Mouse (Mus musculus) CH12.LX (cell line): ENCODE results near the gene Hsp90ab1. TPM values are rescaled to one million over a fixed set of nuclear protein-coding genes. Genes with fewer than 3 reads are reported as not detected.

Source experiments
- DNase-seq: peaks from one replicate; pipeline ENCODE4 v3.0.0-alpha.2; 2013; ENCODE audit errors: extremely low read depth
- H3K27ac ChIP-seq: 2 replicates; pipeline ENCODE4 v1.5.1; 2012; ENCODE audit warnings: low read depth, mild to moderate bottlenecking, control low read depth, moderate library complexity; ENCODE audit not compliant: insufficient read depth
- H3K27me3 ChIP-seq: replicated peaks from 2 replicates; pipeline ENCODE3; 2012; ENCODE audit warnings: inconsistent platforms
- H3K36me3 ChIP-seq, 2 experiments: replicated peaks in 1 of 2; 2 replicates each; pipeline versions ENCODE3 to v1.6.1; 2012; ENCODE audit warnings: inconsistent platforms in 1 of 2, low read length in 1 of 2, mild to moderate bottlenecking in 1 of 2, mixed read lengths in 1 of 2, moderate library complexity in 1 of 2; ENCODE audit not compliant: control insufficient read depth in 1 of 2, insufficient read depth in 1 of 2
- H3K4me1 ChIP-seq, 2 experiments: 2 replicates each; pipeline ENCODE4 v1.6.1; 2012; ENCODE audit warnings: inconsistent platforms in 1 of 2, moderate library complexity in 1 of 2; ENCODE audit not compliant: insufficient read depth in 2 of 2, control insufficient read depth in 1 of 2
- H3K4me2 ChIP-seq: 2 replicates; pipeline ENCODE4 v1.6.1; 2012; ENCODE audit warnings: low read depth, mild to moderate bottlenecking, control low read depth; ENCODE audit not compliant: poor library complexity, insufficient read depth, severe bottlenecking
- H3K4me3 ChIP-seq, 3 experiments: fragments of 150-350 bp in 1 of 3; sonication (generic) in 1 of 3; replicated peaks in 1 of 3; 2 replicates each; pipeline versions ENCODE3 to v1.5.1; 2011 to 2012; ENCODE audit warnings: low read depth in 2 of 3, low read length in 2 of 3, mild to moderate bottlenecking in 2 of 3, moderate library complexity in 2 of 3, control low read depth in 1 of 3, improper control_type of control experiment in 1 of 3, inconsistent platforms in 1 of 3, mixed read lengths in 1 of 3; ENCODE audit not compliant: poor library complexity in 1 of 3
- H3K79me2 ChIP-seq: replicated peaks from 2 replicates; pipeline ENCODE4 v1.6.1; 2012; ENCODE audit warnings: mild to moderate bottlenecking, moderate library complexity; ENCODE audit not compliant: control insufficient read depth, poor library complexity, insufficient read depth, severe bottlenecking; ENCODE audit errors: extremely low read depth
- H3K9ac ChIP-seq: 2 replicates; pipeline ENCODE4 v1.6.1; 2012; ENCODE audit warnings: low read depth, mild to moderate bottlenecking, control low read depth, moderate library complexity; ENCODE audit not compliant: insufficient read depth
- H3K9me3 ChIP-seq: replicated peaks from 2 replicates; pipeline ENCODE3; 2012; ENCODE audit warnings: low read length, inconsistent platforms, mixed read lengths
- CHD1 ChIP-seq: IDR thresholded peaks from 2 replicates; pipeline ENCODE4 v1.6.1; 2012; ENCODE audit warnings: low read depth, low read length, improper control_type of control experiment, inconsistent platforms
- CHD2 ChIP-seq: IDR thresholded peaks from 2 replicates; pipeline ENCODE4 v1.6.1; 2011; ENCODE audit warnings: low read length, improper control_type of control experiment
- CTCF ChIP-seq, 2 experiments: IDR thresholded peaks in 1 of 2; conservative IDR thresholded peaks in 1 of 2; 2 replicates each; pipeline ENCODE4 v1.5.1; 2011 to 2012; ENCODE audit warnings: low read depth in 2 of 2, low read length in 2 of 2, improper control_type of control experiment in 1 of 2, inconsistent platforms in 1 of 2, mild to moderate bottlenecking in 1 of 2, moderate library complexity in 1 of 2
- ELF1 ChIP-seq: IDR thresholded peaks from 2 replicates; pipeline ENCODE4 v1.6.1; 2014; ENCODE audit warnings: low read depth, mild to moderate bottlenecking, inconsistent platforms, low read length, improper control_type of control experiment
- ETS1 ChIP-seq: conservative IDR thresholded peaks from 2 replicates; pipeline ENCODE4 v1.6.1; 2012; ENCODE audit warnings: low read depth, mild to moderate bottlenecking, inconsistent platforms, low read length, improper control_type of control experiment, moderate library complexity
- GABPA ChIP-seq: IDR thresholded peaks from 2 replicates; pipeline ENCODE4 v1.6.1; 2012; ENCODE audit warnings: low read depth, low read length, improper control_type of control experiment, inconsistent platforms; ENCODE audit not compliant: insufficient replicate concordance
- HCFC1 ChIP-seq: IDR thresholded peaks from 2 replicates; pipeline ENCODE4 v1.6.1; 2012; ENCODE audit warnings: low read depth, mild to moderate bottlenecking, inconsistent platforms, low read length, improper control_type of control experiment
- MAX ChIP-seq: IDR thresholded peaks from 2 replicates; pipeline ENCODE4 v1.6.1; 2011; ENCODE audit warnings: low read length, improper control_type of control experiment
- MEF2A ChIP-seq: IDR thresholded peaks from 2 replicates; pipeline ENCODE4 v1.6.1; 2014; ENCODE audit warnings: low read depth, mild to moderate bottlenecking, inconsistent platforms, low read length, improper control_type of control experiment, borderline replicate concordance
- MYC ChIP-seq: IDR thresholded peaks from 2 replicates; pipeline ENCODE4 v1.6.1; 2011; ENCODE audit warnings: low read depth, mild to moderate bottlenecking, improper control_type of control experiment, low read length
- NELFE ChIP-seq: IDR thresholded peaks from 2 replicates; pipeline ENCODE4 v1.6.1; 2011; ENCODE audit warnings: low read depth, low read length, improper control_type of control experiment
- POLR2AphosphoS2 ChIP-seq: IDR thresholded peaks from 2 replicates; pipeline ENCODE4 v1.6.1; 2011; ENCODE audit warnings: low read depth, low read length, improper control_type of control experiment
- RAD21 ChIP-seq: IDR thresholded peaks from 2 replicates; pipeline ENCODE4 v1.6.1; 2011; ENCODE audit warnings: low read depth, mild to moderate bottlenecking, low read length, improper control_type of control experiment, moderate library complexity
- SMC3 ChIP-seq: IDR thresholded peaks from 2 replicates; pipeline ENCODE4 v1.6.1; 2011; ENCODE audit warnings: low read depth, low read length, improper control_type of control experiment
- TBP ChIP-seq: conservative IDR thresholded peaks from 2 replicates; pipeline ENCODE4 v1.6.1; 2011; ENCODE audit warnings: low read depth, low read length, improper control_type of control experiment
- TCF12 ChIP-seq: IDR thresholded peaks from 2 replicates; pipeline ENCODE4 v1.6.1; 2014; ENCODE audit warnings: low read depth, mild to moderate bottlenecking, inconsistent platforms, low read length, improper control_type of control experiment
- ZKSCAN1 ChIP-seq: IDR thresholded peaks from 2 replicates; pipeline ENCODE4 v1.6.1; 2012; ENCODE audit warnings: low read depth, inconsistent platforms, low read length, improper control_type of control experiment, borderline replicate concordance
- ZNF384 ChIP-seq: IDR thresholded peaks from 2 replicates; pipeline ENCODE4 v1.6.1; 2012; ENCODE audit warnings: low read depth, low read length, improper control_type of control experiment, inconsistent platforms
- dilution Hi-C: fragments of 300-500 bp; cut with MboI; formaldehyde crosslinking; loops from 2 replicates; pipeline ENCODE4 v1.14.3; 2020; ENCODE audit warnings: low sequenced_read_pairs; ENCODE audit not compliant: extremely low pct_unique_long_range_greater_than_20kb, extremely low pct_ligation_motif_present
- in situ Hi-C: fragments of 300-500 bp; cut with MboI; formaldehyde crosslinking; loops from 3 replicates; pipeline ENCODE4 v1.14.3; 2019; ENCODE audit warnings: low sequenced_read_pairs, low pct_ligation_motif_present, low pct_unique_long_range_greater_than_20kb, mixed read lengths
- polyA plus RNA-seq: library from polyadenylated mRNA; unstranded; fragments of >175 nt; gene quantifications from 2 replicates; pipeline ENCODE4 v1.2.1, GENCODE M21; 2012; ENCODE audit warnings: low read depth; ENCODE audit not compliant: insufficient read length
- total RNA-seq, 2 experiments: library from RNA; depleted of rRNA; stranded (reverse); fragments of 300-350 nt in 1 of 2; fragments of >200 nt in 1 of 2; gene quantifications; 2 replicates each; pipeline ENCODE4 v1.2.3; 2012 to 2014

The Hsp90ab1 gene
- total and polyA plus RNA-seq, 3 experiments, result 790 to 4,858 (median 1,180) TPM

DNA sequence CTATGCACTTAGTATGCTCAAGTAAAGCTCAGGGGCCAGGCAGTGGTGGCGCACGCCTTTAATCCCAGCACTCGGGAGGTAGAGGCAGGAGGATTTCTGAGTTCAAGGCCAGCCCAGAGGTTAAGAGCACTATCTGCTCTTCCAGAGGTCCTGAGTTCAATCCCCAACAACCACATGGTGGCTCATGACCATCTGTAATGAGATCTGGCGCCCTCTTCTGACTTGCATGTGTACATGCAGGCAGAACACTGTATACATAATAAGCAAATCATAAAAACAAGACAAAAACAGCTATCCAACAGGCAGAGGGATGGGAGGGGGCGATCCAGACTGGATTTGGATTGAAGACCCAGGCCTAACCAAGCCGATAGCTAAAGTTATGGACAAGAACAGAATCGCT lies 5.8 kb upstream of the Hsp90ab1 start:
- in situ Hi-C loops, result no loop called here
- dilution Hi-C loops, result no loop called here

DNA sequence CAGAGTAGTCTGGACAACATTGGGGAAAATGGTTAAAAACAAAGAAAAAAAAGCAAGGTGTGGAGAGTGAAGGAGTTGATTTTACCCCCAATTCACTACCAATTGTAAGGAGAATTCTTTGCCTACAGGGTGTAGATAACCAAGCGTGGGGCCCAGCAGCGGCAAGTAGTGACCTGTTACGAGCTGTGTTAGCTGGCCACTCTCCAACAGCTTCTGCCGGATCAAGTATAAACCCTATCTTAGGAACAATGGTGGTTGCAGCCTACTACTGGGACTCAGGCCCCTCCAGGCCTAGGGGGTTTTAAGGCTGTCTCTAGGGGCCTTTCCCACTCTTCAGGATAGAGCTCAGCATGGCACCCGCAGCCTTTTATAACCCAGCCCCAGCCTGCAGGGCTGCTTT lies 5.2 kb upstream of the Hsp90ab1 start:
- Histone ChIP-seq H3K79me2 (no peaks in the 10 kb centered on the region), H3K9ac (no peak overlapping the region), H3K27me3 (no peaks in the 10 kb centered on the region), H3K4me3 (no peak overlapping the region), H3K4me1 (peaks cover 8 to 43% of the 10 kb centered on the region in 2 experiments), H3K9me3 (no peaks in the 10 kb centered on the region), H3K27ac (no peak overlapping the region), H3K4me2 (no peak overlapping the region), H3K36me3 (no peaks in the 10 kb centered on the region)
- in situ Hi-C loops, result no loop called here
- dilution Hi-C loops, result no loop called here
- no peak for TF ChIP-seq POLR2AphosphoS2
- DNase-seq, result no peak

More for the DNA sequence above, 5.8 kb upstream of the Hsp90ab1 start:
- no peak for DNase-seq
- peaks cover 8 to 49% of the 10 kb centered on the region in 2 experiments for H3K4me1 ChIP-seq
- no peaks in the 10 kb centered on the region for H3K79me2 ChIP-seq
- H3K9ac ChIP-seq, result no peak overlapping the region
- no peaks in the 10 kb centered on the region for H3K36me3 ChIP-seq
- H3K4me2 ChIP-seq, result no peak overlapping the region
- TF ChIP-seq CHD1, result no peak
- TF ChIP-seq ZKSCAN1, result no peak
- TF ChIP-seq MAX, result peak; percentile 51; the same call in 1 of the 2 replicates
- TF ChIP-seq RAD21, result peak; percentile 41
- no peak for TF ChIP-seq GABPA
- peak; percentile 44 to 80 for TF ChIP-seq CTCF (conservative IDR thresholded peaks at IDR 0.05 in 1 of 2, IDR thresholded peaks at IDR 0.05 in 1 of 2; ENCODE audit: low read depth in 2 of 2, low read length in 2 of 2)
- TF ChIP-seq HCFC1, result 0 out of 2 replicates have a peak, but pooled peaks have one; percentile 13
- no peak for TF ChIP-seq POLR2AphosphoS2
- peak; percentile 52 for TF ChIP-seq SMC3
- TF ChIP-seq MYC, result peak; percentile 81
- 0 out of 2 replicates have a peak, but pooled peaks have one; percentile 7 for TF ChIP-seq ZNF384
- no peaks in the 10 kb centered on the region for H3K27me3 ChIP-seq
- no peak overlapping the region for H3K4me3 ChIP-seq
- H3K27ac ChIP-seq, result no peak overlapping the region
- no peaks in the 10 kb centered on the region for H3K9me3 ChIP-seq

DNA sequence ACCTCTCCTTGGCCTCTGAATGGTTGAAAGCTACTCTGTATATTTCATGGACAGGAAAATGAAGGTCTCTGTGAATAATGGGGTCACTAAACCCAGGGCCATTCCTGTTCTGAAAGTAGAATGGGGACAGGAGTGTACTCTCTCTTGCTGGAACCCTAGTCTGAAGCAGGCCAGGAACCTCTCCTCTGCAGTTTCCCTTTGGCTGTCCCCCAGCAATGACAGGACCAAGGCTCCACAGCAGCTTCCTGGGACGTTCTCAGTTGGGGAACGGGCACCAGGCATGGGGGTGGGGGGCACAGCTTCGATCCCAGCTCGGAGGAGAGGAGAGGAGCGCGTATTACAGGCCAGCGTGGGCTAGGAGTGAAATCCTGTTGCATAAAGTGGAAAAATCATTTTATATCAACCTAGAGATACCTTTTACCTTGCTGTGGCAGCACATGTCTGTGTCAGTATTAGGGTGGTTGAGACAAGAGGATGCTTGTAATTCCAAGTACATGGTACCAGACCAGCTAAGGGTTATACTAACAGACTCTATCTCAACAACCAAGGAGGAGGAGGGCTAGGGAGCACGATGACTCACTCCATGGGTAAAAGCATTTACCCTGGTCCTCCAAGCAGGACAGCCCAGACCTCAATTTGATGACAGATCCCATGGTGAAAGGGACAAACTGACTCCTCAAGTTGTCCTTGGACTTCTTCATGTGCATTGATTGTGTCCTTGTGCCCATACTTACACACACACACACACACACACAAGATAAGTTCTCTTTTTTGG lies 2.2 kb upstream of the Hsp90ab1 start:
- no peaks in the 10 kb centered on the region for H3K27me3 ChIP-seq
- DNase-seq, result no peak
- H3K36me3 ChIP-seq, result peaks cover 14 to 21% of the 10 kb centered on the region in 2 experiments
- H3K9me3 ChIP-seq, result no peaks in the 10 kb centered on the region
- in situ Hi-C loops (no loop called here), dilution Hi-C loops (no loop called here)
- peaks cover 7 to 31% of the 10 kb centered on the region in 2 experiments for H3K4me1 ChIP-seq
- no peak overlapping the region for H3K4me3 ChIP-seq
- peak overlapping the region; percentile 81; the same call in 1 of the 2 replicates for H3K9ac ChIP-seq
- H3K4me2 ChIP-seq, result no peak overlapping the region
- no peak overlapping the region for H3K27ac ChIP-seq
- TF ChIP-seq NELFE, result no peak
- TF ChIP-seq CHD1, result no peak
- TF ChIP-seq ELF1, result no peak
- no peak for TF ChIP-seq ZNF384
- TF ChIP-seq CHD2, result no peak
- no peak for TF ChIP-seq RAD21
- no peak for TF ChIP-seq MEF2A
- TF ChIP-seq TBP, result no peak
- TF ChIP-seq ETS1, result no peak
- TF ChIP-seq TCF12, result no peak
- no peak for TF ChIP-seq MAX
- H3K79me2 ChIP-seq, result peaks cover 27% of the 10 kb centered on the region
